Mouse (Mus musculus) erythroblast, embryonic 14.5 days (primary cell): ENCODE data around the gene Sh3gl1. TPM values are rescaled to one million over a fixed set of nuclear protein-coding genes. Genes with fewer than 3 reads are reported as not detected.
"Not testable (repeated sequence)": the region's sequence is repeated elsewhere in the genome, so short reads cannot be mapped to it uniquely, and the experiment has no call there.

Experiments
- H3K27me3 ChIP-seq: 2 replicates; pipeline ENCODE4 v1.6.1; 2012; ENCODE audit warnings: inconsistent platforms; ENCODE audit not compliant: control insufficient read depth
- H3K36me3 ChIP-seq: 2 replicates; pipeline ENCODE4 v1.6.1; 2012; ENCODE audit warnings: mild to moderate bottlenecking, inconsistent platforms; ENCODE audit not compliant: control insufficient read depth
- H3K4me1 ChIP-seq: 2 replicates; pipeline ENCODE4 v1.6.1; 2012; ENCODE audit warnings: inconsistent platforms; ENCODE audit not compliant: control insufficient read depth
- H3K4me3 ChIP-seq: replicated peaks from 2 replicates; pipeline ENCODE3; 2012; ENCODE audit warnings: moderate library complexity, mild to moderate bottlenecking, inconsistent platforms
- H3K9me3 ChIP-seq: 2 replicates; pipeline ENCODE4 v1.6.1; 2012; ENCODE audit warnings: low read length, inconsistent platforms, mixed read lengths; ENCODE audit not compliant: control insufficient read depth
- GATA1 ChIP-seq: IDR thresholded peaks from 2 replicates; pipeline ENCODE4 v1.6.1; 2012; ENCODE audit warnings: low read length, inconsistent platforms, mixed read lengths
- TAL1 ChIP-seq: IDR thresholded peaks from 3 replicates; pipeline ENCODE4 v1.6.1; 2012; ENCODE audit warnings: low read length, inconsistent platforms, mixed read lengths
- polyA plus RNA-seq: library from polyadenylated mRNA; stranded (reverse); fragments of >175 nt; gene quantifications from 2 replicates; pipeline ENCODE4 v1.2.3, GENCODE M21; 2012

The Sh3gl1 gene
- polyA plus RNA-seq: 5.9 TPM in 2 replicates

DNA sequence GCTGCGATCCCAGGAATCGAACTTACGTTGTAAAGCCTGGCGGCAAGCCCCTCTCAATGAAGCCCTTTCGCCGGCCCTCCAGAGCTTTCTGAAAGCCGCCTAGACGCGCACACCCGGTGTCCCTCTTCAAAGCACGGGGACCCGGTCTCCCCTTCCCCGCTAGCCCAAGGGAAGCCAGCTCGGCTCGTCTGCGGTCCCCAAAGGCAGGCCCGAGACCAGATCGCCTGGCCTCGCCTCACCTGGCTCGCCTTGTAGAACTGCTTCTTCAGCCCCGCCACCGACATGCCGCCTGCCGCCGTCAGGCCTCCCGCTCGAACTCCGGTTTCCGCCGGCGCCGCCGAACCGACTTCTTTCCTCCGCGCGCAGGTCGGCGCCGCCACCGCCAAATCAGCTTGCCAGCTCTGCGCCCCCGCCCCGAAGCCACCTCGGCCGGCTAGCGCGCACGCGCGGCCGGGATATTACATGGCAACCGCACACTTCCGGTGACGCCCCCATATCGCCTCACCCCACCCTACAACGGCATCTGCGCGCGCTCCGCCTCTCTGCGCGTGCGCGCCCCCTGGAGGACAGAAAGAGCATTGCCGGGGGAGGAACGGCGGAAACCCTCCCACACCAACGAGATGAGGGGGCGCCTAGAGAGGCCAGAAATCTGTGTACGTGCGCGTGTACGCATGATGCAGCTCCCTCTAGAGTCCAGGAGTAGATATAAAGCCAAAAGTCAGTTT is at the start of gene Sh3gl1:
Gene Sh3gl1, minus strand, starts transcription at position 460 of the 725 bp plus-strand sequence.
- H3K4me1 ChIP-seq: peaks cover 68% of the 10 kb centered on the region
- TF ChIP-seq GATA1 (no peak), TAL1 (no peak)
- no peaks in the 10 kb centered on the region for H3K9me3 ChIP-seq
- H3K36me3 ChIP-seq: peaks cover 35% of the 10 kb centered on the region
- H3K27me3 ChIP-seq: no peaks in the 10 kb centered on the region
- H3K4me3 ChIP-seq: peak within 1 kb of the TSS; percentile 70

DNA sequence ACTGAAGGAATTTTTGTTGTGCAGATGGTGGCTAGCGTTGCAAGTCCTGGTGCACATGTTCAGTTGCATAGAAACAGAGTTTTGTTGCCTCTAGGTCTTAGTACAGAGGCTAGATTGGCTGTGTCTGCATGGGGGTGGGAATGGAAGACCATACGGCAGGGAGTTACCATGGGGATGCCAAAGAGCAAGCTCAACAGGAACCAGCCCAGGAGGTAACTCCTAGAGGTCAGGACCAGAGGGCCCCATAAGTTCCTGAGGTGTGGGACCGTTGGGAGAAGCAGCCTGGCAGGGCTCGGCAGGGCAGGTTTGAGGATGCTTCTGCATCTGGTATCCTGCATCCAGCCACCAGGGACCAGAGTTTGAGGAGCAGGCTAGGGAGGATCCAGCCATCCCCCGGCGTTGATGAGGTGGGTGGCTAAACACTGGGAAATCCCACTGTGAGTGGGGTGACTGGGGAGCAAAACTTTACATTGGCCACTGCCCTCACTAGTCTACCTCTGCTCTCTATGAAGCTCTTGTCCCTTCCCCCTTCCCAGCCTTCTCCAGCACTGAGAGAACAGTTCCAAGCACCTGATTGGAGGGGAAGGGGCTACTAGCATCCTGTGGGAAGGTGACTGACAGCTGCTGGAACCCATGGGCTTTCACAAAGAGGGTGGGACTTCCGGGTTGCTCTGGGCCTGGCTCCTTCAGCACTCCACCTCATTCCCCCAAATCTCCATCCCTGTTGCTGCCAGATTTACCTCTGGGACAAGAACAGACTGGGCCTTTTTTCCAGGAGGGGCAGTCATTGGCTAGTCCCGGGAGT is 44.5 kb upstream of the Sh3gl1 start:
- Histone ChIP-seq H3K9me3 (no peaks in the 10 kb centered on the region), H3K27me3 (no peaks in the 10 kb centered on the region), H3K4me1 (peaks cover 42% of the 10 kb centered on the region), H3K36me3 (peaks cover 40% of the 10 kb centered on the region), H3K4me3 (peak overlapping the region; percentile 77)
- TF ChIP-seq TAL1: no peak
- no peak for TF ChIP-seq GATA1

DNA sequence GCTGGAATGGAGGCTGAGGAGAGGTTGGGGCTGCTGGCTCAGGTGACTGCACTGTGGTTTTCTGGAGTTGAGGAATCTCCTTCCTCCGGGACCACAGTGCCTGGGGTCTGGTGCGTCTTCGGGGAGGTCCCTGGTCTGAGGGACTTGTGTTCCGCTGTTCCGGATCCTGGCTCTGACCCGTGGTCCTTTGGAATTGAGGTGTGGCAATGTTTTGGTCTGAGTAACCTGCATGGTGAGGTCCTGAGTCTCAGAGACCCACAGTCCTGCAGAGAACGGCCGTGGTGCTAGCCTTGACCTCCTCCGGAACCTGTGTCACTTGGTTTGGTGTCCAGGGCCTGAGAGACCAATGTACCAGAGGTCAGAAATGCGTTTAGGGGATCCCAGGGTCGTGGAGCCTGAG is 43.5 kb upstream of the Sh3gl1 start:
- H3K4me3 ChIP-seq: peak overlapping the region; percentile 77
- peaks cover 30% of the 10 kb centered on the region for H3K36me3 ChIP-seq
- no peaks in the 10 kb centered on the region for H3K9me3 ChIP-seq
- TF ChIP-seq GATA1 (no peak), TAL1 (no peak)
- peaks cover 52% of the 10 kb centered on the region for H3K4me1 ChIP-seq
- no peaks in the 10 kb centered on the region for H3K27me3 ChIP-seq

DNA sequence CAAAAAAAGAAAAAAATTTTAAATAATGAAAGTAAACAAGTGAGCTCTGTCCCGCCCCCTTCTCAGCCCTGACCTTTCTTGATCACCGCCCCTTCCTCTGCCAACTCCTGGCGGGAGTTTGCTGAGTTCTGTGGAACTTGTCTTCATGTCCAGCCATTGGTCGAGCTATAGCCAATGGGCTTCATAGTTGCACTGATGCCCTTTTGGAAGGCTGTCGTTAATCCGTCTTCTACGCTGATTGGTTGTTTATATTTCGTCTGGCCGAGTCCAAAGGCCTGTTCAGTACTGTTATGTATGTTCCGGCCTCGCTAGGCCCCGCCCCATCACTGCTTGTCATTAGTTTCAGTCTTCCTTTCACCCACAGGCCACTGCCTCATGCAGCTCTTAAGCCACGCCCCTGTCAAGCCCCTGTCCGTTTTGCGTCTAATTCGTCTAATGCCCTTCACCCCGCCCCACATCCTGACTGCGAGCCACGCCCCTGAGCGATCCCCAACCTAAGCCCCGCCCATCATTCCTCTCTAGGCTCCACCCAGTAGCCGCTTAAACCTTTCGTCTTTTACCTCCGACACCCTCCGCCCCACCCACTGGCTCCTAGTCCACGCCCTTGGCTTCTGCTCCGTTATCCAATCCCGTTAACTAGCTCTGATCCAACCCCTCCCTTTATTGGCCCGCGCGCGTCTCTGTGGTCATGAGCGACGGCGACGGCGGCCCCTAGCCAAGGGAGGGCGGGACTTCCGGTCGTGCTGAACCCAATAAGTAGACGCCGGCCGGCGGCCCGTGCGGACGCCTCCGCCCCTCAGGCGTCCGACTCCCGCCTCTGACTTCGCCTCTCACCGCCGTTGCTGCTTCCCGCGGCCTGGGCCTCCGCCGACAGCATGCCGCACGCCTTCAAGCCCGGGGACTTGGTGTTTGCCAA is 42.7 kb upstream of the Sh3gl1 start, which contains the start of gene Hdgfl2:
Gene Hdgfl2, plus strand, starts transcription at position 755 of the 916 bp plus-strand sequence.
- H3K4me1 ChIP-seq: peaks cover 60% of the 10 kb centered on the region
- H3K4me3 ChIP-seq: peak within 1 kb of the TSS; percentile 77
- no peaks in the 10 kb centered on the region for H3K9me3 ChIP-seq
- peaks cover 26% of the 10 kb centered on the region for H3K36me3 ChIP-seq
- no peaks in the 10 kb centered on the region for H3K27me3 ChIP-seq
- TF ChIP-seq GATA1 (no peak), TAL1 (no peak)

DNA sequence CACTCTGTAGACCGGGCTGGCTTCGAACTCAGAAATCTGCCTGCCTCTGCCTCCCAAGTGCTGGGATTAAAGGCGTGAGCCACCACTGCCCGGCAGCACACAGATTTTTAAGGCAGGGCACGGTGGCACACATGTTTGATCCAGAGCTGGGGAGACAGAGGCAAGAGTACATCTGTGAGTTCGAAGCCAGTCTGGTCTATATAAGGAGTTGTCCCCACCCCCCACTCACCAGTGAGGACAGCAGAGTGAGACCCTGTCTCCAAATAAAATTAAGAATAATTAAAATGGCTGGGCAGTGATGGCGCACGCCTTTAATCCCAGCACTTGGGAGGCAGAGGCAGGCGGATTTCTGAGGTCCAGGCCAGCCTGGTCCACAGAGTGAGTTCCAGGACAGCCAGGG is 41.9 kb upstream of the Sh3gl1 start:
- not testable (repeated sequence) for H3K27me3 ChIP-seq, H3K9me3 ChIP-seq
- peaks cover 20% of the 10 kb centered on the region for H3K36me3 ChIP-seq
- H3K4me1 ChIP-seq: peaks cover 66% of the 10 kb centered on the region
- peak overlapping the region; percentile 77 for H3K4me3 ChIP-seq

DNA sequence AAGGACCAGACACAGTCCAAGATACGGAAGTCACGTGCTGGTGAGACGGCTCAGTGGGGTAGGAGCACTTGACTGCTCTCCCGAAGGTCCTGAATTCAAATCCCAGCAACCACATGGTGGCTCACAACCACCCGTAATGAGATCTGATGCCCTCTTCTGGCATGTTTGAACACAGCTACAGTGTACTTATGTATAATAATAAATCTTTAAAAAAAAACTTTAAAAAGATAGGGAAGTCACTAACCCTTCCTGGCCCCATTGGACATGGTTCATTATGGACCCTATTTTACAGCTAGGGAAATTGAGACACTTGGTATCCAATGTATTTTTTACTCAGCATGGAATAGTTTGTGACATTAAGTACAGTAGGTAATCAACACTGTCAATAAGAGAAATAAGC is 41.1 kb upstream of the Sh3gl1 start:
- Histone ChIP-seq H3K36me3 (peaks cover 16% of the 10 kb centered on the region), H3K4me1 (peaks cover 70% of the 10 kb centered on the region), H3K4me3 (no peak overlapping the region), H3K9me3 (no peaks in the 10 kb centered on the region), H3K27me3 (no peaks in the 10 kb centered on the region)
- TF ChIP-seq GATA1: no peak
- TF ChIP-seq TAL1: no peak

DNA sequence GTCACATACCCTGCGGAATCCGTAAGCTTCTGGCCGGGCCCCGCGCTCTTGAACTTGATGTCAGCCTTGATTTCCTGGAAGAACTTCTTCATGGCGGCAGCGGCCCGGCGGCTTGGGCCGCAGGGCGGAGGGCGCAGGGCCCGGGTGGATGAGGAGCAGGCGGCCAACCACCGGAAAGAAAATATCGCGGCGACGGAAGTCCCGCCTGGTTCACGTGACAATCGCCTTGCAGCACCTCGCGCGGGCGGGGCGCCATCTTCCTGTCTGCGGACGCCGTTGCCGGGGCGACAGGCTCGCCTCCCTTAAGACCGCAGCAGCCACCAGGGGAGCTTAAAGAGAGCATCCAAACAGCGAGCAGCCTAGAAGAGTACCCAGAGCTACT is 38.4 kb upstream of the Sh3gl1 start, which contains the start of gene Ubxn6:
Gene Ubxn6, minus strand, starts transcription at position 202 of the 382 bp plus-strand sequence.
- H3K36me3 ChIP-seq: peaks cover 30% of the 10 kb centered on the region
- no peaks in the 10 kb centered on the region for H3K9me3 ChIP-seq
- peak within 1 kb of the TSS; percentile 80 for H3K4me3 ChIP-seq
- no peaks in the 10 kb centered on the region for H3K27me3 ChIP-seq
- peaks cover 45% of the 10 kb centered on the region for H3K4me1 ChIP-seq
- TF ChIP-seq TAL1: no peak
- TF ChIP-seq GATA1: no peak

DNA sequence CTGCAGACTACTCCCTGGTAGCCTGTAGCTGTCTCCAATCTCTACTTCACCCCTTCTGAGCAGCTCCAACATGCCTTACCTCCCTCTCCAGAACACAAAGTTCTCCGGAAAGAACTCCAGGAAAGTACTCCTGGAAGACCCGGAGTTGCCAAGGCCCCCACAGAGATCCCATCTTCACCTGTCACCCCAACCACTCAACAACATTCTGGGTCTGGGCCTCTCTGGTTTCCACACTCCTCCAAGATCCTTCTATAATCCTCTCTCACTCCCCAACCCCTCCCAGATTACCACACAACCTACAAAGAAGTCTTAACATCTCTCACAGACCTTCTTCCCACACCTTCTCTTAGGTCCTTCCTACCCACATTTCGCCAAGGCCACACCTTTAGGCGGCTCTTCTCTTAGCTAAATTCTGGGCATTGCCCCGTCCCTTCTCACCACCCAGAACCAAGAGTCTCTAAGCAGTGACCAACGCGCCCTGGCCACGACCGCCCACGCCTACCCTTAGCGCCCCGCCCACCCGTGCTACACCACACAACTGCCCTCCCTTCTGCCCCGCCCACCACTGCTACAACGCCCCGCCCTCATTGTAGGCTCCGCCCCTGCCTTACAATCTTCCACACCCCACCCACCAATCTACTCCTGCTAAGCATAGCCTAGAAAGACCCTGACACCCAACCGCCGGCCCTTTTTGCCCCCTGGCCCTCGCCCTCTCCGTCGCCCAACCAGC is 37.8 kb upstream of the Sh3gl1 start:
- H3K9me3 ChIP-seq: no peaks in the 10 kb centered on the region
- peak overlapping the region; percentile 80 for H3K4me3 ChIP-seq
- TF ChIP-seq GATA1 (no peak), TAL1 (no peak)
- H3K36me3 ChIP-seq: peaks cover 36% of the 10 kb centered on the region
- H3K4me1 ChIP-seq: peaks cover 45% of the 10 kb centered on the region
- no peaks in the 10 kb centered on the region for H3K27me3 ChIP-seq
